Mouse (Mus musculus) neutrophil, adult 5-6 weeks (primary cell): ENCODE data around the gene Olfr1341. TPM values are rescaled to one million over a fixed set of nuclear protein-coding genes. Genes with fewer than 3 reads are reported as not detected.

ENCODE experiments used
- ATAC-seq: fragments of 151-379, 151-347 bp; 2 replicates; pipeline ENCODE4 v1.8.0; 2017; ENCODE audit warnings: mild to moderate bottlenecking, moderate TSS enrichment; ENCODE audit not compliant: insufficient number of reproducible peaks, poor library complexity, low FRiP score, severe bottlenecking; ENCODE audit errors: extremely low read depth
- total RNA-seq: library from RNA; stranded (forward); fragments of 200-1000 nt; gene quantifications from 2 replicates; pipeline ENCODE4 v1.2.3, GENCODE M21; 2017

Gene Olfr1341
- not detected in 2 replicates for total RNA-seq

GRCm38 (mm10) chr4:118703223-118703622, at the start of gene Olfr1341:
TSS of gene Olfr1341 (plus strand) at chr4:118703523.
- ATAC-seq: no peak

- ATAC-seq: no peak
Measured at GRCm38 (mm10) chr4:118658652-118659051, 44.7 kb upstream of the Olfr1341 start, which contains the start of gene Olfr62. TSS of gene Olfr62 (plus strand) at chr4:118658952.

GRCm38 (mm10) chr4:118687086-118687485, 16.2 kb upstream of the Olfr1341 start:
- ATAC-seq: no peak

- ATAC-seq: no peak
Measured at GRCm38 (mm10) chr4:118692412-118692973, 10.8 kb upstream of the Olfr1341 start, which contains the start of gene Olfr1342. TSS of gene Olfr1342 (minus strand) at chr4:118692756.

- ATAC-seq: no peak
Measured at GRCm38 (mm10) chr4:118693812-118694211, 9.5 kb upstream of the Olfr1341 start.

GRCm38 (mm10) chr4:118708086-118708485, 4.8 kb downstream of the Olfr1341 start:
- ATAC-seq: no peak

- no peak for ATAC-seq
Measured at GRCm38 (mm10) chr4:118711656-118712055, 8.3 kb downstream of the Olfr1341 start.

GRCm38 (mm10) chr4:118719838-118720237, 16.5 kb downstream of the Olfr1341 start, which contains the start of gene Olfr1340:
TSS of gene Olfr1340 (plus strand) at chr4:118720138.
- no peak for ATAC-seq

GRCm38 (mm10) chr4:118721742-118722483, 18.6 kb downstream of the Olfr1341 start:
- no peak for ATAC-seq

- ATAC-seq: no peak
Measured at GRCm38 (mm10) chr4:118731875-118732274, 28.6 kb downstream of the Olfr1341 start, which contains the start of gene Olfr1339. TSS of gene Olfr1339 (plus strand) at chr4:118732175.

- no peak for ATAC-seq
Measured at GRCm38 (mm10) chr4:118739574-118739973, 36.3 kb downstream of the Olfr1341 start.

GRCm38 (mm10) chr4:118740988-118741698, 37.8 kb downstream of the Olfr1341 start:
- ATAC-seq: no peak

- ATAC-seq: no peak
Measured at GRCm38 (mm10) chr4:118741881-118742280, 38.6 kb downstream of the Olfr1341 start.

GRCm38 (mm10) chr4:118758637-118759036, 55.3 kb downstream of the Olfr1341 start, which contains the start of gene Olfr1338:
TSS of gene Olfr1338 (minus strand) at chr4:118758737.
- no peak for ATAC-seq

Other genes starting within 250 kb of the Olfr1341 start
- gene Mpl, start 246.0 kb upstream of the Olfr1341 start, total RNA-seq: 1.7 and 2.0 TPM in 2 replicates
- not detected in 2 replicates for gene Tie1, start 213.5 kb upstream of the Olfr1341 start, total RNA-seq
- gene 2610528J11Rik, start 176.5 kb upstream of the Olfr1341 start, total RNA-seq: not detected in 2 replicates
- 0.35 and 1.1 TPM in 2 replicates for gene Tmem125, start 159.5 kb upstream of the Olfr1341 start, total RNA-seq
- 0.35 and 0.37 TPM in 2 replicates for gene Cfap57, start 82.7 kb upstream of the Olfr1341 start, total RNA-seq
- 60.6 and 63.4 TPM in 2 replicates for gene Ebna1bp2, start 82.7 kb upstream of the Olfr1341 start, total RNA-seq
- 0.23 TPM in 1 of 2 replicates, not detected in the other for gene Olfr62, start 44.6 kb upstream of the Olfr1341 start, total RNA-seq
- not detected in 2 replicates for gene Olfr1342, start 10.8 kb upstream of the Olfr1341 start, total RNA-seq
- not detected in 2 replicates for gene Olfr1340, start 16.6 kb downstream of the Olfr1341 start, total RNA-seq
- not detected in 2 replicates for gene Olfr1339, start 28.7 kb downstream of the Olfr1341 start, total RNA-seq
- not detected in 2 replicates for gene Olfr1338, start 55.2 kb downstream of the Olfr1341 start, total RNA-seq
- not detected in 2 replicates for gene Olfr1337, start 79.1 kb downstream of the Olfr1341 start, total RNA-seq
- gene Olfr1335, start 106.4 kb downstream of the Olfr1341 start, total RNA-seq: not detected in 2 replicates
- not detected in 2 replicates for gene Olfr1333, start 132.8 kb downstream of the Olfr1341 start, total RNA-seq
- not detected in 2 replicates for gene Olfr1331, start 161.1 kb downstream of the Olfr1341 start, total RNA-seq
- not detected in 2 replicates for gene Olfr1330, start 185.1 kb downstream of the Olfr1341 start, total RNA-seq
- gene Olfr1329, start 213.9 kb downstream of the Olfr1341 start, total RNA-seq: not detected in 2 replicates
- not detected in 2 replicates for gene Olfr1328, start 235.1 kb downstream of the Olfr1341 start, total RNA-seq